Mouse (Mus musculus): ENCODE results near the gene Sucla2.

DNA sequence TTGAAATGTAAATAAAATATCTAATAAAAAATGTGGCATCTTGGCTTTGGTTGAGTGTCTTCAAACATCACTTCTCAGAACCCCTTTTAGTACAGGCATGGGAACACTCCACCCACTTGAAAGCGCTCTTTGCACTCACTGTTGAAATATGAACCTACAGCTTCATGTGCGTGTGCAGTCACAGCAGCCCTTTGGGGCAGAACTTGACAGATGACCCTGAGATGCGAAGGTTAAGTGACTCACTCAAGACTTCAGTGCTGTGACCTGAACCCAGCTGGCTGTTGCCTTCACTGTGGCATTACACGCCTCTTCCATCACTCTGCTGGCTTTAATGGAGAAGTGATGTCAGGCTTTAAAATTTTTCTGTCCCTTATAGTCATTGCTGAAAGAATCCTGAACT, 82.6 kb downstream of the Sucla2 start:
- TF ChIP-seq CTCF (IDR thresholded peaks at IDR 0.05; ENCODE audit: borderline replicate concordance, control insufficient read depth, extremely low read depth, insufficient read depth, low read length, poor library complexity) (no peak), POLR2A (IDR thresholded peaks at IDR 0.05; ENCODE audit: control insufficient read depth, extremely low read depth, insufficient read depth, low read length, poor library complexity) (no peak)
